Mouse (Mus musculus) spleen, adult 2 months (tissue): ENCODE data around the gene Col17a1.

Source experiments
- CTCF ChIP-seq: fragments of 200-500 bp; IDR thresholded peaks from 2 replicates; pipeline ENCODE4 v1.5.1; 2011; ENCODE audit warnings: mild to moderate bottlenecking, inconsistent platforms; ENCODE audit not compliant: insufficient read depth, insufficient read length, insufficient replicate concordance; ENCODE audit errors: extremely low read depth
- POLR2A ChIP-seq: fragments of 200-500 bp; IDR thresholded peaks from 2 replicates; pipeline ENCODE4 v1.6.1; 2011; ENCODE audit warnings: low read depth, low read length, inconsistent platforms

GRCm38 (mm10) chr19:47629068-47629467, 62.8 kb downstream of the Col17a1 start:
- no peak for TF ChIP-seq POLR2A
- TF ChIP-seq CTCF: no peak
